Mouse (Mus musculus): ENCODE data around the gene Adm2. TPM values are rescaled to one million over a fixed set of nuclear protein-coding genes. Genes with fewer than 3 reads are reported as not detected.

The Adm2 gene
- total RNA-seq, 4 experiments from 2014 or later: not detected

- peak; percentile 74 to 76 for DNase-seq (ENCODE audit: low spot score in 2 of 2)
Measured at GRCm38 (mm10) chr15:89309962-89310498, 12.5 kb upstream of the Adm2 start.

- DNase-seq (ENCODE audit: low spot score in 2 of 2): no peak
Measured at GRCm38 (mm10) chr15:89313359-89313758, 9.2 kb upstream of the Adm2 start.

- DNase-seq (ENCODE audit: low spot score in 2 of 2): no peak
Measured at GRCm38 (mm10) chr15:89314107-89314506, 8.4 kb upstream of the Adm2 start.

GRCm38 (mm10) chr15:89314511-89315189 lies 7.9 kb upstream of the Adm2 start:
- DNase-seq (ENCODE audit: low spot score in 2 of 2): no peak

- peak; percentile 96 to 98 for DNase-seq (ENCODE audit: low spot score in 2 of 2)
Measured at GRCm38 (mm10) chr15:89315190-89315731, 7.3 kb upstream of the Adm2 start, which contains the start of gene Sbf1. Sbf1 (minus strand) TSS chr15:89315311.

GRCm38 (mm10) chr15:89316146-89316545 lies 6.4 kb upstream of the Adm2 start:
- no peak for DNase-seq (ENCODE audit: low spot score in 2 of 2)

GRCm38 (mm10) chr15:89321264-89321663 lies 1.3 kb upstream of the Adm2 start:
- no peak for DNase-seq (ENCODE audit: low spot score in 2 of 2)

GRCm38 (mm10) chr15:89323656-89324055 lies 1.1 kb downstream of the Adm2 start:
- DNase-seq (ENCODE audit: low spot score in 2 of 2): no peak

GRCm38 (mm10) chr15:89326441-89326840 lies 3.9 kb downstream of the Adm2 start:
- DNase-seq (ENCODE audit: low spot score in 2 of 2): no peak

GRCm38 (mm10) chr15:89334271-89334670 lies 11.8 kb downstream of the Adm2 start, which contains the start of gene Miox:
Miox (plus strand) TSS chr15:89334398.
- no peak for DNase-seq (ENCODE audit: low spot score in 2 of 2)

GRCm38 (mm10) chr15:89334774-89335537 lies 12.4 kb downstream of the Adm2 start:
- no peak for DNase-seq (ENCODE audit: low spot score in 2 of 2)

GRCm38 (mm10) chr15:89336422-89336821 lies 13.9 kb downstream of the Adm2 start:
- no peak for DNase-seq (ENCODE audit: low spot score in 2 of 2)

- no peak for DNase-seq (ENCODE audit: low spot score in 2 of 2)
Measured at GRCm38 (mm10) chr15:89339696-89340095, 17.2 kb downstream of the Adm2 start.

- DNase-seq (ENCODE audit: low spot score in 2 of 2): no peak
Measured at GRCm38 (mm10) chr15:89340136-89340535, 17.6 kb downstream of the Adm2 start.

GRCm38 (mm10) chr15:89341678-89342077 lies 19.2 kb downstream of the Adm2 start:
- no peak for DNase-seq (ENCODE audit: low spot score in 2 of 2)

GRCm38 (mm10) chr15:89343325-89343724 lies 20.8 kb downstream of the Adm2 start:
- no peak for DNase-seq (ENCODE audit: low spot score in 2 of 2)

GRCm38 (mm10) chr15:89350447-89350846 lies 27.9 kb downstream of the Adm2 start:
- no peak for DNase-seq (ENCODE audit: low spot score in 2 of 2)

- DNase-seq (ENCODE audit: low spot score in 2 of 2): no peak
Measured at GRCm38 (mm10) chr15:89351302-89351701, 28.8 kb downstream of the Adm2 start.

GRCm38 (mm10) chr15:89352054-89352453 lies 29.5 kb downstream of the Adm2 start:
- DNase-seq (ENCODE audit: low spot score in 2 of 2): no peak

- DNase-seq (ENCODE audit: low spot score in 2 of 2): no peak
Measured at GRCm38 (mm10) chr15:89352795-89353194, 30.3 kb downstream of the Adm2 start.

- no peak for DNase-seq (ENCODE audit: low spot score in 2 of 2)
Measured at GRCm38 (mm10) chr15:89353837-89354236, 31.3 kb downstream of the Adm2 start.

- no peak for DNase-seq (ENCODE audit: low spot score in 2 of 2)
Measured at GRCm38 (mm10) chr15:89354455-89354854, 31.9 kb downstream of the Adm2 start.

Measured in layer of hippocampus, adult 8-10 months (tissue).